Mouse (Mus musculus) kidney, postnatal 0 days (tissue): ENCODE measurements around the gene Slc2a10. TPM values are rescaled to one million over a fixed set of nuclear protein-coding genes. Genes with fewer than 3 reads are reported as not detected.
"Not testable (repeated sequence)": the region's sequence is repeated elsewhere in the genome, so short reads cannot be mapped to it uniquely, and the experiment has no call there.

Source experiments
- ATAC-seq: fragments of 200-750 bp; cut with Nextera tagmentation; replicated peaks from 2 replicates; pipeline ENCODE4 v1.8.0; 2017; ENCODE audit warnings: low read depth, moderate number of reproducible peaks, moderate TSS enrichment, moderate library complexity; ENCODE audit not compliant: low FRiP score
- DNase-seq: peaks from one replicate; pipeline ENCODE4 v3.0.0-alpha.2; 2016; ENCODE audit warnings: low spot score
- H3K27ac ChIP-seq: fragments of 300-500 bp; sonication (generic); 2 replicates; pipeline ENCODE4 v1.5.1; 2014; ENCODE audit warnings: mild to moderate bottlenecking
- H3K27me3 ChIP-seq: fragments of 300-500 bp; sonication (generic); 2 replicates; pipeline ENCODE4 v1.6.1; 2014; ENCODE audit warnings: low read length, mixed read lengths; ENCODE audit not compliant: insufficient read depth
- H3K36me3 ChIP-seq: fragments of 300-500 bp; sonication (generic); 2 replicates; pipeline ENCODE4 v1.6.1; 2014; ENCODE audit warnings: low read length, mixed read lengths; ENCODE audit not compliant: insufficient read depth
- H3K4me1 ChIP-seq: fragments of 300-500 bp; sonication (generic); replicated peaks from 2 replicates; pipeline ENCODE4 v1.6.1; 2014; ENCODE audit warnings: antibody characterized with exemption, low read length, mixed read lengths; ENCODE audit not compliant: insufficient read depth
- H3K4me2 ChIP-seq: fragments of 300-500 bp; sonication (generic); 2 replicates; pipeline ENCODE4 v1.6.1; 2014; ENCODE audit warnings: mild to moderate bottlenecking, low read length, moderate library complexity, mixed read lengths
- H3K4me3 ChIP-seq: fragments of 300-500 bp; sonication (generic); replicated peaks from 2 replicates; pipeline ENCODE4 v1.5.1; 2014; ENCODE audit warnings: low read depth, low read length
- H3K9ac ChIP-seq: fragments of 300-500 bp; sonication (generic); 2 replicates; pipeline ENCODE4 v1.6.1; 2014; ENCODE audit warnings: low read depth, low read length
- H3K9me3 ChIP-seq: fragments of 300-500 bp; sonication (generic); replicated peaks from 2 replicates; pipeline ENCODE4 v1.6.1; 2016; ENCODE audit warnings: low read length, inconsistent platforms, mixed read lengths
- CTCF ChIP-seq: IDR thresholded peaks from 2 replicates; pipeline ENCODE4 v1.5.1; 2016; ENCODE audit warnings: antibody characterized with exemption, low read depth, mild to moderate bottlenecking, moderate library complexity
- WGBS: fragments of 180-500 bp; shearing (Covaris S2); extraction: QIAGEN DNeasy Blood & Tissue Kit; methylation state at CpG from one replicate; pipeline ENCODE4 v1.1.7; 2014; 5-methylcytosine and 5-hydroxymethylcytosine counted together
- polyA plus RNA-seq: library from polyadenylated mRNA; unstranded; fragments of >200 nt; fragmentation: Nextera tagmentation; extraction: Ambion mirVana; gene quantifications from 2 replicates; pipeline ENCODE4 v1.2.1, GENCODE M21; 2015

Gene Slc2a10
- polyA plus RNA-seq, 1 experiment from 2014 or later: 3.2 TPM

- not testable (repeated sequence) for H3K4me1 ChIP-seq, H3K9me3 ChIP-seq, H3K4me2 ChIP-seq, H3K4me3 ChIP-seq, DNase-seq, H3K27ac ChIP-seq, H3K36me3 ChIP-seq, H3K27me3 ChIP-seq, ATAC-seq, H3K9ac ChIP-seq
- 79% methylated on average over 7 of the region's 7 CpGs for WGBS
- TF ChIP-seq CTCF: peak; percentile 39; the same call in 1 of the 2 replicates
Measured at GRCm38 (mm10) chr2:165550410-165550809, 46.8 kb downstream of the Slc2a10 start.

DNA sequence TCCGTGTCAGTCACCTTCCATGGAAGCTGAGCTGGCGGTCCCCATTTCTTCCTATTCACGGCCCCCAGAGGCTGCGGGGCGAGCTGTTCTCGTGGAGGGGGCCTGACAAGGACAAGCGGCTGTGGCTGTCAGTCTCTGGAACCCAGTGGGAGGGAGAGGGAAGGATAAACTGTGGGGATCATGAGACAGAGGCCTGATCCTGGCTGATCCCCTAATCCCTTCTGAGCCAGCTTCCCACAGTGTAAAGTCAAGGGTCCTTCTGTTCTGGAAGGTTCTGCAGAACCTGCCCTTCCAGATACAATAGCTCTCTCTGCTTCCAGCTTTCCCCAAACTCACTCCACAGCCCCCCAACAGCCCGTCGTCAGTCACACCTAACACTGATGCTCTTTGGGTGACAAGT is 50.5 kb downstream of the Slc2a10 start:
- WGBS: 76% methylated on average over 9 of the region's 9 CpGs
- Histone ChIP-seq H3K36me3 (no peaks in the 10 kb centered on the region), H3K9ac (no peak overlapping the region), H3K27me3 (no peaks in the 10 kb centered on the region), H3K4me2 (no peak overlapping the region), H3K4me1 (no peaks in the 10 kb centered on the region), H3K4me3 (no peak overlapping the region), H3K27ac (no peak overlapping the region), H3K9me3 (no peaks in the 10 kb centered on the region)
- DNase-seq: no peak
- no peak for TF ChIP-seq CTCF
- ATAC-seq: no peak

DNA sequence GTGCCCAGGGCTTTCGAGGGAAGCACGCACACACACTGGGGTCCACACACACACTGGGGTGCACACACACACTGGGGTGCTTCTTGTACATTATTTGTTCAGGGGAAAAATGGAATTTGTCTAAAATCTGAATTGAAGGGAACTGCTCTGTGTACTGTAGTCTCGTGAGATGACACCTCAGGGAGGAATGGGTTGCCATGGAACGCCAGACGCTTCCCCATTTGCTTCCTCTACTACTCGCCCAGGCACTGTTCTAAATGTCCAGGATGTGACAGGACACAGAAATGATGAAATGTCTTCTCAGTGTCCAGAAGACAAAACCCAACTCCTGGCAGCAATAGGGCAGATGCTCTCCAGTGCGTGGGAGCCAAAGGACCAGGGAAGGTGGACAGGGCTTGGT is 53.7 kb downstream of the Slc2a10 start:
- WGBS: 82% methylated on average over 7 of the region's 7 CpGs

DNA sequence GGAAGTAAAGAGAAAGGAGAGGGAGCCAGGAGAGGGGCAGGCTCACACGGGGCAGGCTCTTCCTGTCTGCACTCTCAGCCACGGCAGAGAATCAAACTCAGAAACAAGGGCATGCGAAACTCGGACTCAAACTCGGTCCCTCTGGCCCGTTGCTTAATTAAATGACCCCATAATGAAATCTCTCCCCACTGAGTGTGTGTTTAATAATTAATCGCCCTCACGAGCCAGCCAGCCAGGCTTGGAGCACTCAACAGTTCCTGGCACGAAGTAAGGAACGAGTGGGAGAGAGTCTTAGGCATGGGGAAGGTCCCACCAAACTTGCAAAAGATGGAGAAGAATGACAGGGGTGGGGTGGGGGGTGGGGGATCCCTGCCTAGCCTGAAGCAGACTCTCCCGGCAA is 55.3 kb downstream of the Slc2a10 start:
- DNase-seq: no peak
- no peak overlapping the region for H3K4me3 ChIP-seq
- H3K27me3 ChIP-seq: no peaks in the 10 kb centered on the region
- H3K9me3 ChIP-seq: no peaks in the 10 kb centered on the region
- H3K27ac ChIP-seq: no peak overlapping the region
- no peak overlapping the region; the same call in 1 of the 2 replicates for H3K4me2 ChIP-seq
- WGBS: 33% methylated on average over 11 of the region's 11 CpGs
- no peak for TF ChIP-seq CTCF
- H3K9ac ChIP-seq: no peak overlapping the region
- H3K4me1 ChIP-seq: 0 out of 2 replicates have a peak, but pooled peaks cover 4% of the 10 kb centered on the region
- H3K36me3 ChIP-seq: no peaks in the 10 kb centered on the region
- no peak for ATAC-seq

More for the DNA sequence above, 53.7 kb downstream of the Slc2a10 start:
- Histone ChIP-seq H3K4me1 (no peaks in the 10 kb centered on the region), H3K27me3 (no peaks in the 10 kb centered on the region), H3K9ac (no peak overlapping the region), H3K36me3 (no peaks in the 10 kb centered on the region), H3K9me3 (no peaks in the 10 kb centered on the region), H3K4me2 (no peak overlapping the region), H3K4me3 (no peak overlapping the region), H3K27ac (no peak overlapping the region)
- DNase-seq: no peak
- no peak for ATAC-seq
- no peak for TF ChIP-seq CTCF

DNA sequence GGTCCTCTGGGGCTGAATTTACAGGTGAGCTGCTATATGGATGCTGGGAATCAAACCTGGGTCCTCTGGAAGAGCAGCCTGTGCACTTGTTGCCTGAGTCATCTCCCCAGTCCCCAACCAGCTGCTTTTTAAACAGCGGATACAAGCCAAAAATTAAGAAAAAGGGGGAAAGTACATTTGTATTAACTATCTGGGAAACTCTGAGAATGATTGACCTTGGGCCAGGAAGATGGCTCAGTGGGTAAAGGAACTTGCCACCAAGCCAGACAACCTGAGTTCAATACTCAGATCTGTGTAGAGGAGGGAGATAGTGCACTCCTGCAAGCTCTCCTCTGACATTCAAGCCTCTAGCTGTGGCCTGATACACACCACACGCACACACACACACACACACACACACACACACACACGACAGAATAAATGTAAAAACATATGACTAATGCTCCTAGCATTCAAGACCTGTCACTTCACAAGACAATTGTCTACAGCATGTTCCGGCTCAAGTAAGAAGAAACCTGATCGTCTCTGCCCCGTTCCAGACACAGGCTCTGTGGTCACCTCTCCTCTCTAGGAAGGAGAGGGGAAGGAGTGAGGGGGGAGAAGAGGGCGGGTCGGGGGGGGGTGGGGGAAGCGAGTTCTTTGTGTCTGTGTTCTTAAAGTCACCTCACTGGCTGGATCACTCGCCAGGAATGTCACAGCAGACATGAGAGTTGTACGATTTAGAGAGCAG is 56.1 kb downstream of the Slc2a10 start:
- no peaks in the 10 kb centered on the region for H3K9me3 ChIP-seq
- WGBS: 17% methylated on average over 11 of the region's 11 CpGs
- no peaks in the 10 kb centered on the region for H3K27me3 ChIP-seq
- 0 out of 2 replicates have a peak, but pooled peaks cover 4% of the 10 kb centered on the region for H3K4me1 ChIP-seq
- peak; percentile 77 for DNase-seq
- H3K27ac ChIP-seq: no peak overlapping the region
- no peak overlapping the region for H3K4me2 ChIP-seq
- peak; percentile 75 for ATAC-seq
- H3K4me3 ChIP-seq: no peak overlapping the region
- H3K36me3 ChIP-seq: no peaks in the 10 kb centered on the region
- TF ChIP-seq CTCF: no peak
- H3K9ac ChIP-seq: no peak overlapping the region

GRCm38 (mm10) chr2:165561861-165562260 is 58.3 kb downstream of the Slc2a10 start:
- no peak for TF ChIP-seq CTCF
- no peak overlapping the region for H3K4me3 ChIP-seq
- 77% methylated on average over 6 of the region's 6 CpGs for WGBS
- H3K4me1 ChIP-seq: 0 out of 2 replicates have a peak, but pooled peaks cover 4% of the 10 kb centered on the region
- no peaks in the 10 kb centered on the region for H3K9me3 ChIP-seq
- ATAC-seq: no peak
- H3K27me3 ChIP-seq: no peaks in the 10 kb centered on the region
- H3K4me2 ChIP-seq: no peak overlapping the region
- H3K9ac ChIP-seq: no peak overlapping the region
- H3K27ac ChIP-seq: no peak overlapping the region
- H3K36me3 ChIP-seq: no peaks in the 10 kb centered on the region
- DNase-seq: no peak
